Mouse (Mus musculus) small intestine, adult 2 months (tissue): ENCODE data around the gene Htra2.

Experiments used
- CTCF ChIP-seq: fragments of 200-500 bp; IDR thresholded peaks from 2 replicates; pipeline ENCODE4 v1.5.1; 2012; ENCODE audit warnings: low read depth, mild to moderate bottlenecking, control low read depth, inconsistent platforms, low read length, moderate library complexity, mixed read lengths; ENCODE audit not compliant: insufficient replicate concordance, insufficient read length; ENCODE audit errors: extremely low read depth
- POLR2A ChIP-seq: fragments of 200-500 bp; IDR thresholded peaks from 2 replicates; pipeline ENCODE4 v1.6.1; 2012; ENCODE audit warnings: low read depth, mild to moderate bottlenecking, control low read depth, inconsistent platforms, low read length, moderate library complexity

DNA sequence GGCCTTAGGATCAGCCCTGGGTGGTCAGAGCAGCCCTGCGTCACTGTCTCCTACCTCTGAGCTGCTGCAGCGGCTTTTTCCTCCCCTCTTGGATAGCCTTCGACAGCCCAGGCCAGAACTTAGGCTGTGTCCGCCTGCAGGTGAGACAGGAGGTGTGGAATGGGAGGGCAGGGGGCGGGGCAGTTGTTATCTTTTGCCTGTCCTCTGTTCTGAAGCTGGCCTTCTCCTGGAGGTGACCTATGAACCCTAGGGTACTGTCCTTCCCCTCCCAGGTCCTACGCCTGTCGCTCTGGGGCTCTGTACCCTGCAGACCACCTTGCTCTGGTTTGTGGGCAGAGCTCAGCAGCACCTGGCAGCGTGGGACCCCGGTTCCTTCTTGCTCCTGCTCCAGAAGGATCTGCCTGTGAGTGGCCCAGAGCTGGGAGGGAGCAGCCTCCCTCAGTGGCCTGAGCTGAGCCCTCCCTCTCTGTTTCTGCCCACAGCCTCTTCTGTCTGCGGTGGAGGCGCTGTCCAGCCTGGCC is 48.1 kb upstream of the Htra2 start:
- TF ChIP-seq POLR2A, result peak; percentile 8; the same call in 1 of the 2 replicates
- TF ChIP-seq CTCF, result peak; percentile 7; the same call in 1 of the 2 replicates
